Mouse (Mus musculus) heart, adult 9 months (tissue): ENCODE data around the gene 1110051M20Rik.
A peak's percentile ranks its signal among the peaks of the same experiment; 100 is the strongest.

Experiments used
- DNase-seq, 2 experiments: peaks; one replicate each; pipeline ENCODE4 v3.0.0; 2022; ENCODE audit warnings: low spot score in 2 of 2

The 1110051M20Rik gene

DNA sequence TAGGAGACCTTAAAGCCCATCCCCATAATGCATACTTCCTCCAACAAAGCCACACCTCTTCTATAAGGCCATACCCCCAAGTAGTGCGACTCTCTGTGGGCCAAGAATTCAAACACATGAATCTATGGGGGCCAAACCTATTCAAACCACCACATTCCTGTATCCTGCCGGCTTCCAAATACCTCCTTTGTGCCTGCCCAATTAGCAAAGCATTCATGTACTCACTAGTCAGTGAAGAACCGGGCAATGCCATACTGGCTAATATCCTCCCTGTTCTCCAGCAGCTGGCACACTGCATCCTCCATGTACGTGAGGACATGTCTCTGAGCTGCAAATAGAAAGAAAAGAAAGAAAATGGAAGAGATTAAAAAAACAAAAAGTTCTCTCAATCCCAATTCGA, 22.9 kb downstream of the 1110051M20Rik start:
- DNase-seq: no peak

DNA sequence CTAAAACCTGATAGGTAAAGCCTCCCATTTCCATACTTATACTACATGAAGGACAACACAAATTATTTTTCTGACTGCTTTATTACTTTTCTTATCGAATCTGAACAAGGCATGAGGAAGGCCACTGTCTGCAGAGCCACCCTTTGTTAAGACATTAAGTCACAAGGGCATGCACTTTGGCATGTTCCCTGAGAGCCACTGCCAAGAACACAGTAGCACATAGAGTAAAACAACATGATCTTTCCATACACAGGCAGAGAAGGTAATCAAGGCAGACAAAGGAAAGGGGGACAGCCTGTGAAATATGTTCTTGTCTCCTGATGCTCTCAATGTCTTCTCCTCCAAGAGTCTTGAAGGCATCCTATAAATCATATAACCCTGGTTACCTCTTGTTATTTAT, 30.7 kb downstream of the 1110051M20Rik start:
- DNase-seq: peak in 1 of 2 experiments; percentile 11

DNA sequence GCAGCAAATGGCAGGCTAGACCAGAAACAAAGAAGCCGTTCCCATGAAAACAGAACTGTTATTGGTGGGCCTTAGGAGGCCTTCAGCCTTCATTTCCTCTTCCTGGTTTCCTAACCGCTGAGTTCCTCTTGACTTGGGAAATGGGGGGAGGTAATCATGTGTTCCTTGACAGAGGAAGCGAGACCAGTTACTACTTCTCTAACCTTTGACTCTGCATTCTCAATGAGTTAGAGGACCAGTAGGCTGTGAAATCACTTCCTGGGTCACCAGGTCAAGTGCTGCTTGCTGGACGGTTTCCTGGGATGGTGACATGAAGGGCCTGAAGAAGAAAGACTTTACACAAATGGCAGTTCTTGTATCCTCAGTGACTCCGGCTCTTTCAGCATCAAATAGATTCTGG, 32.1 kb downstream of the 1110051M20Rik start:
- DNase-seq: peak; percentile 16 to 44

DNA sequence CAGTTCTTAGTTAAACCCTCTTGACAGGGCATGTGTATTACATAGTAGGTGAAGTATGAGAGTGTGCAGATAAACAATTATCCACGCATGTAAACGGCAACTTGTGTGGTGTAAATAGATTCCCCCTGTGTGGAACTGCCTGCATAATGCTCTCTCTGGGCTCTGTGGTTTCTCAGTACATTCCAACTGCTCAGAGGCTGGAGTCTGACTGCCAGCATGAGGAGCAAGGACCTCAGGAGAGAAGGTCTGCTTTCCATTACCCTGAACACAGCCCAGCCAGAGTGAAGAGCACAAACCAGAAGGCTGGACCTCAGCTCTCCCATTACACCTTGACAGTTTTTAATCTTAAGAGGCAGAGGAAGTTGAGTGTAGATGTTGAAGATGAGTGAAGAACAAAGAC, 33.0 kb downstream of the 1110051M20Rik start:
- no peak for DNase-seq

DNA sequence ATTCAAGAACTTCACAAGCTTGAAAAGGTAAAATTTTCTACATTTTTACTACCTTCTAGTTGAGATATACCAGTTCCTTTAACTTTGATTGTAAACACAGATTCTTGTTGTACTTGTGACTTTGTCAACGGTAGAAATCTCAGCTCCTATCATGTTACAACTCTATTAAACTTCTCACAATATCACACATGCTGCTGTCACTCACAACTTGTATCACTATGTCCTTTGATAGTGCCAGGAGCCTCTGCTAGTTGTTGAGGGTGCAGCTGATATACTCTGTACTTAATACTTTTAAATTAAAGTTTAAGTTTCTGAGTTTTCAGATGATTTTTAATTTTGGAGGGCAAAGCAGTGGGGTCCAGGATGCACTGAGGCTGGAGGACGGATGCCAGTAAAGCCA, 36.5 kb downstream of the 1110051M20Rik start:
- DNase-seq: no peak

DNA sequence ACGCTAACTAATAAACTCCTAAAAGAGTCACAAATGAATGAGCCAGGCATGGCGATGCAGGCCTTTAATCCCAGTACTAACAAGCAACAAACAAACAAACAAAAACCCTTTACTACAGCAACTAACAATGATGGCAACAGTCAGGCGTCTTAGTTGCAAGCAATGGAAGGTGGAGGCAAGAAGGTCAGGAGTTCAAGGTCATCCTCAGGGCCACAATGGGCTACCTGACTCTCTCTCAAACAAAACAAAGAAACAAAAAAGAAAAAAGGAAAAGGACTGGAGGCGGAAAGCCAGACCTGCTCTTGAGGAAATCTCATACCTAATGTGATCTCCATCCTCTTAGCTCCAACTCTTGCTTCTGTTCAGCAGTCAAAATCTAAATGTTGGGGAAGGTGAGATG, 39.4 kb downstream of the 1110051M20Rik start:
- DNase-seq: no peak

DNA sequence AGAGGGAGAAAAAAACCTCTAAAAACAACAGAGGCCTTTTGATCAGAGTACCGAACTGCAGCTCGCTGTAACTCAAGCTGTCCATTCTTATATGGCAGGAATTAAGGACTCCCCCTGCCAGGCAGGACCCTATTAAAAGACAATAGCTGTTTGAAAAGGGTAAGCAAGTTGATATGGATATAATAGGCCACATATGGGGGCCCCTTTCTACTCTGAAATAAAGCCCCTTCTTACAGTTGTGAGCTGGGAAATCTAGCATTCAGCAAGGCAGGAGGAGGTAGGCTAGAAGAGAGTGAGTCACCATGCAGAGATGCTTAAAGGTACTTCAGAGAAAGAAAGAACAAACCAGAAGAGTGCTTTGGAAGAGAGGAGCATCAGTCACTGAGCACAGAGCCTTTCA, 44.8 kb downstream of the 1110051M20Rik start:
- no peak for DNase-seq

DNA sequence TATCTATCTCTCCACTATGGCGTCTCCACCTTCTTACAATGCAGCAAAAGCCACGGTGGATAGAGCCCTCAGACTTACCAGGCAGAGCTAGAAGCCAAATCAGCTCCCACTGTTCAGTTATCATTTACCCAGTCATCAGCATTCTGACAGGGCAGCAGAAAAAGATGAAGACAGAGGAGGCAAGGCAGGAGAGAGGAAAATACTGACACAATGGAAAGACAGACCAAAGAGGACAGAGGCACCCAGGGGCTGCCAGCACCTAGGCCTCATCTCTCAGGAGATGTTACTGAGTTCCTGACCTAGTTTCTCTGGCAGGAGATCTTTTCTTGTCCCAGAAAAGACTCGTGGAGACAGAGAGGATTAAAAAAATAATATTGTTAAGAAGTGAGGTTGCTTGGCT, 45.3 kb downstream of the 1110051M20Rik start:
- DNase-seq: no peak

DNA sequence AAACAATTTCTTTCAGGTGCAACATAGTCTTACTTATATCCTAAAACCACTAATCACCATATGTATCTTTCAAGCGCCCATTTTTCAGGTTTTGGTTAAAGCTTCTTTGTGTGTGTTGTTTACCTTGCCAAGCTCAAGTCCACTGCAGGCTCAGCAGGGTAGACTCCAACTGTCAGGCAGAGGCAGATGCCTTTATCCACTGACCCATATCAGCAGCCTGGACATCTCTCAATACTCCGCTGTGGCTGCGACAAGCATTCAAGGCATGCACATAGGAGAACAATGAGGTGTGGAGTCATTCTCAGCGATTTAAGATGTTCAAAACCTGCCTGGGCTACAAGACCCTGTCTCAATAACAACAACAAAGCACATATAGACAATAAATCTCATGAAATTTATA, 50.4 kb downstream of the 1110051M20Rik start:
- no peak for DNase-seq

DNA sequence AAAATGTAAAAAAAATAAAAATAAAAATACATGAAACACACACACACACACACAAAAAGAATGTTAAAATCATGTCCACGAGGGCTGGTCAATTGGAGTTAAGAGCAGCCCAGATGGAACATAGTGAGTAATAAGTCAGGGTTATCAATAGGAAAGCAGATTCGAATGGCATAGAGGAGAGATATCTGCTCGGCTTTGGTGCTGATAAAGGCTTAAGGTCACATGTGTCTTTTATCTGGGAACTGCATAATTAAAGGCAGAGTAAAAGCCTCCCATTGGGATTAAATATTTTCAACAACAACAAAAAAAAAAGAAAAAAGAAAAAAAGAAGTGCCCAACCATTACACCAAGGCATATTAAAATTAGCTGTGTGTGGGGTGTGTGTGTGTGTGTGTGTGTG, 55.8 kb downstream of the 1110051M20Rik start:
- DNase-seq: no peak

DNA sequence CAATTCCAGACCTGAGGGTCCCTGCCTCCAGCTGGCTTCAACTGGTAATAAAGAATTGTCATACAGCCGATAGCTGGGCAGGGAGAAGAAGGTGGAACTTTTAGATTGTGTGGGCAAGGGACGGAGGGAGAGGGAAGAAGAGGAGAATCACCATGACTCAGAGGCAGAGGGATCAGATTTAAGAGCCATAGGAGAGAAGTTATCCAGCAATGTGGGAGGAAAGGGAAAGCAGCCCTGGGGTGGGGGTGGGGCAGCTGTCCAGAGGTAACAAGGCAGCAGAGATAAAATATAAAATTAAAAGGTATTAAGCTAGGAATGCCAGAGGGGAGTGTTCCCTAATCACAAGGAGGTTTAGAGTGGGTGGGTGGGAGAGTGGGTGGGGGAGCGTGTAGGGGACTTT, 56.2 kb downstream of the 1110051M20Rik start:
- DNase-seq: no peak

DNA sequence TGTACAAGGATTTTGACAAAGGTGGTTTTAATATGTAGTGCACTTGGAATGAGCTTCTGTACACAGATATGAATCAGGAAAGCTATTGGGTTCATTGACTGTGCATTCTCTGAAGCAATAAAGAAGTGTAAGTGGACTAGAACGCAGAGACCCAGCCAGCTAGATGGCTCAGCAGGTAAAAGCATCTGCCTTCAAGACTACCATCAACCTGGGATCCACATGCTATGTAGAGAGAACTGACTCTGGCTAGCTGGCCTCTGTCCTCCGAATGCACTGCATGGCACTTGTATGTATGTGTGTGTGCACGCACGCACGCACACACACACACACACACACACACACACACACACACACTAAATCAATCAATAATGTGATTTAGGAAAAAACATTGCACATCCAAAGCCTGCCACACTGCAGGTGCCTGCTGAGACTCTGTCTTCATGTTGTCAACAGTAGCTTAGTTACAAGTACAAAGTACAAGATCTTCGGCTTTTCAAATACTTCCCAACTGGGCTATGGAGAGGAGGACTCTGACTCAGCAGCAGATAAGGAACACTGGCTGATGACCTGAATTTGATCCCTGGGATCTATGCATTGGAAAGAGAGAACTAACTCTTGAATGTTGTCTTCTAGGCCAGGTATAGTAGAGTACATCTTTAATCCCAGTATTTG, 57.1 kb downstream of the 1110051M20Rik start:
- no peak for DNase-seq

DNA sequence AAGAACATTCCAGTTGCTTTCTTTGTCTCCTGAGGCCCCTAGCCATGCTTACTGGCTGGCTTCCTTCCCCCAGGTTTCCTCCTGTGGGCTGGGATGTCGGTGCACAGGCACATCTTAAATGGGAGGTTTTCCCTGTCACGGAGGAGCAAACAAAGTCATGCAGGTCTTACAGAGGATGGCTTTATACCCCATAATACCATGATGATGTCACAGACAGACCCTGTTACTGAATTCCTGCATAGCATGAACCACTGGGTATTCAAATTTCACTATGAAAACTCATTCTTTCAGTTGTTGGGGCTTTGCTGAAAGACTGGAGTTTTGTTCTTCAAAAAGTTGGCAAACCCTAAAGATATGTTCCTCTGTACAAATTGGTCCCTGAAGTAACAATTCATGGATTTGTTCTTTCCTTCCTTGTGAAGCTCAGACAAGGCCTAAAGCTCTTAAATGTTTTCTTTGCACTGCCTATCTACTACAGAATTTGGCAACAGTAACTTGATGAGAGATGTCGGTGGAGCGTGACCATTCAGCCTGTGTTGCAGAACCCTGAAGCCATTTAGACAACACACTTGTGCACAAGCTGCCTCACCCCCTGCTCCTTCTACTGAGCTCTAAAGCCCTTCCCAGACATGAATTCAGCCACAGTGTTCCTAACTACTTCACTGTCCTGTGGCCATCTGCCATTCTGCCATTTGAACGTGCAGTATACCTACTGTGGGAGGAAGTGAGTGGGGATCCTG, 57.8 kb downstream of the 1110051M20Rik start:
- no peak for DNase-seq

DNA sequence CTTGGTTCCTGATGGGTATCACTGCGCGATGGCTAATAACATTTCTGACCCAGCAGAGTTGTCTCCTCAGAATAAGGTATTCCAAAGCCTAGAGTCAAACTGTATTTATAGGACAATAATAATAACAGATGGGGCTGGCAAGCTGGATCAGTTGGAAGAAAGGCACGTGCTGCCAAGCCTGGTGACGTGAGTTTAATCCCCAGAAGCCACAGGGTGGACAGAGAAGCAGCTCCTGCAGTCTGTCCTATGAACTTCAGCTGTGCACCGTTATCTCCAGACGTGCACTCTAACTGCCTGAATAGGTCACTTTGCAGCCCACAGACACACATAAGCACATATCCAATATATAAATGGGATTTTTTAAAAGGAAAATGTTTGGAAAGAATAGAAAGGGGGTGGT, 61.2 kb downstream of the 1110051M20Rik start:
- no peak for DNase-seq

DNA sequence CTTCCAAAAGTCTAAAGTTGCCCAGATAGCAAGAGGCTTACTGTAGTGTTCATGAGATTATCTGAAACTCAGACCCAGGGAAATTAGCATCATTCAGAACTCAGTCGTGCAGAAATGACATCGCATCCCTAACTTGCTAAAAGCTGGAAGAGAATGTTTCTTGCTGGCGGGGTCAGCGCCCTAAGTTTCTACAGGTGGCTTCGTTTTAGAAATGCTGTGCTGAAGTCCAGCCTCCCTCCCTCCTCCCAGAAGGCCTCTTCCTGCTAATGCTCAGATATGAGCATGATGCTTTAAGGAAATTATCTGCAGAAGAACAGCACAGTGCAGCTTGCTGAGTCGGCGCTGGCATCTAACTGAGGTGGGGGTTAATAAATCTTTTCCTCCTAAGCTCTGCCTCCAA, 67.5 kb downstream of the 1110051M20Rik start:
- no peak for DNase-seq

DNA sequence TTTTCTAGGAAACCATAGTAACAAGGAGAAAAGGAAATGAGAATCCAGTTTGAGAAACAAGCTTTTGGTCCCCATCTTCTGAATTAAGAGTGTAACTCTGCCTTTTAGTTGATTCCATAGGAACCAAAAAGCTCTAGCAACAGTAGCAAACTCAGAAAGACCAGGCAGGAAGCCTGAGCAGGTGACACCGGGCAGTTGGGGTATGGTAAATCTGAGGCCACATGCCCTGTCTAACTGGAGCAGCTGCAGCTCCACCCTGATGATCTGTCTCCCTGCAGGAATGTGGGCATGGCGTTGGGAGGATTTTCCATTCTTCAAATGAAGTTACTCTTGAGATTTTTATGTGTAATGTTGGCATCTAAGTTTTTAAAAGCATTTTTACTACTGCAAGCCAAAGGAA, 74.2 kb downstream of the 1110051M20Rik start:
- DNase-seq: no peak

DNA sequence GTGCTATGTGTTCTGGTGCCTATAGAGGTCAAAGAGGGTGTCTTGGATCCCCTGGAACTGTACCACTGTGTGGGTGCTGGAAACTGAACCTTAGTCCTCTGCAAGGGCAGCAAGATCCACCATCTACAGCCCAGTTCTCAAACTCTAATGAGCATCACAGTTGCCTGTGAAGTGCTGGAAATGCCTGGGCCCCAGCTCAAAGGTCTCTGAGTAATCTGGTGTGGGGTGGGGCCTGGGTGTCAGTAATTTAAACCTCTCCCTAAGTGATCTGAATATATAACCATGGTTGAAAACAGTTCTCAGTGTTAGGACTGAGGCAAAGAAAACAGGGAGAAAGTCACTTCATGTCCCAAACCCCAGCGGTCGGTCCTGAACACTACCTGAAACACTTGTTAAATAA, 81.2 kb downstream of the 1110051M20Rik start:
- no peak for DNase-seq

DNA sequence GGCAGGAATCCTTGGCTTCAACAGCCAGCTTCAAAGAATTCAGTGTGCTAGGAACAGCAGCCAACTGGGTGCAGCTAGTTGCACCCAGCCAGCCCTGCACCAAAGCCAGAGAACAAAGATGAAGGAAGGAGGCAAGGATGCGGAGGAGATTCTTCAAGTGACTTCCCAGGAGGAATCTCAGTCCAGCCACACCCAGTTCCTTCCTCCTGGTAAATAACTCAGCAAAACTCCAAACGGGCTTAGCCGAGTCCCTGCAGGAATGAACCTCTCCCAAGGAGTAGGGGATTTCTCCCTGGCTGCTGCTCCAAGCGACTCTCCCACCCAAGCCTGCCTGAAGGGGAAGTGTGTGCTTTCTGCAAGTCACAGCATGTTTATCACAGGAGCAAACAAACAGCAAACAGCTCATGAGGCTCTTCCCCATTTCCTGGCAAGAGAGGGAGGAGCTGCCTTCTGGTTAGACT, 83.4 kb downstream of the 1110051M20Rik start:
- DNase-seq: peak; percentile 31 to 62

DNA sequence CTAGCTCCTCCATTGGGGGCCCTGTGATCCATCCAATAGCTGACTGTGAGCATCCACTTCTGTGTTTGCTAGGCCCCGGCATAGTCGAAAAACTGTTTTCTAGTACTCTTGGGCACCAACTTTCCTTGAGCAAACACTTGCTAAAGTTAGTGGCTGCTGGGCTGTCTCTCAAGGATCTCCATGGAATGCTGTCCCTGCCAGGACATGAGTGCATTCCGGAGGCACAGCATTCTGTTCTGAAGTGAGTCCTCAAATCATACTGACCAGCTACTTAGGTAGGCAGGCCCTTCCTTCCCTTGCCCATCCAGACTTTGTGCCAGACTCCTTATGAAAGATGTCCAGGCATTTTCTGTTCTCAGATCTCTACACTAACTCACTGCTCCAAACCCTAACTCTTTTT, 88.7 kb downstream of the 1110051M20Rik start:
- DNase-seq: no peak

DNA sequence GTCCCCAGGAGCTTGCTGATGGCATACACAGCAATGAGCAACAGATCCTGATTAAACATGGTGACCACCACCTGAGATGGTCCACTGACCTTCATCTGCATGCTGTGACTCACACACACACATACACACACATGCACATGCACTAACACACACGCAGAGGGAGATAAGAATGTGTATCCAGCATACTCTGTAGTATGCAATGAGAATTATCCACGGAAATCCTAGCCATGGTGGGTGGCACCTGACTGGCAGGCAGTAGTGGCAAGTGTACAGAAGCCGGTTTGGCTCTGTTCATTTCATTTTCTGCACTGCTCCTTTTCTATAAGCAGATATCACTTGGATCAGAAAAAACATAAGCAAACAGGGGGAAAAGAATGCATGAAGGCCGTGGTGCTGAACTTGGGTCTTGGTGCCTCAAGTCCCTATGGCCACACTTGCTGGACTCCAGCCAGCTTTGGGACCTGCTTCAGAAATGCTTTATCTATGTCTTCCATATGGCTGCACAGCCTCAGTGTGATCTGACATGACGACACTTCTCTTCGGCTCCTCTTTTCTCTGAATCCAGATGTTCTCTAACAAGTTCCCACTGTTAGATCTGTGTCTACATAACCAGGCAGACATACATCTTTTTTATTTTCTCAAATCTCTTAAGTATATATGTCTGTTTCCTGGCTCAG, 89.6 kb downstream of the 1110051M20Rik start:
- no peak for DNase-seq

DNA sequence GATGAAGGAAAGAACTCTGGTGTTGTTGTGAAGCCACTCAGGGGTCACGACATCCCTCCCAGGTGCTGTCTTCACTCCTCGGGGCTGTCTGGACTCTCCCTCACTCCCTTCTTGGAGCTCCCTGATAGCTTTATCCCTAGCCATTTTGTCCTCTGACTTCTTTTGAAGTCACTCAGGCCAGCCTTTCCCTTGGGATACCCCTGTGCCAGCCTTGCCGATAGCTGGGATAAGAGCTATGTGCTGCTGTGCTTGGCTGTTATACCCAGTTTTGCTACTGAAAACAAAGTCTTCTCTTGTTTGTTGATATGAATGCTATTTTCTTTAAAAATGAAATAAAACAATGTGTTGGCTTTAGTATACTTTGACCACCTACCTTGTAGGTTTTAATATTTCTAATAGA, 90.7 kb downstream of the 1110051M20Rik start:
- no peak for DNase-seq

DNA sequence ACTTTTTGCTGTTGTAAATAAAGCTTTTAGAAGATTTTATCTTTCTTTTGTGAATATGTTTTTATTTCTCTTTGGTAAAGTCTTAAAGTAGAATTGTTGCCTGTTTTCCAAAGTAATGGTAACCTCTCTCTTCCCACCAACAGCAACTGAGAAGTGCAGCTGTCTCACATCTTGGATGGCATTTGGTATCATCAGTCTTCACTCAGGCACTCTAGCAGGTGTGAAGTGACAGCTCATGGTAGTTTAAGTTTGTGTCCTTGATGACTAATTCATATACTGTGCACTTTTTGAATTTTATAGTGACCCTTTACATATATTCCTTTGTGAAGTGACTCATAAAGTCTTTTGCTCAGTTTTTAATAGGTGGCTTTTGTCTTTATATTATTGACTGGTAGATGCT, 92.7 kb downstream of the 1110051M20Rik start:
- DNase-seq: no peak

DNA sequence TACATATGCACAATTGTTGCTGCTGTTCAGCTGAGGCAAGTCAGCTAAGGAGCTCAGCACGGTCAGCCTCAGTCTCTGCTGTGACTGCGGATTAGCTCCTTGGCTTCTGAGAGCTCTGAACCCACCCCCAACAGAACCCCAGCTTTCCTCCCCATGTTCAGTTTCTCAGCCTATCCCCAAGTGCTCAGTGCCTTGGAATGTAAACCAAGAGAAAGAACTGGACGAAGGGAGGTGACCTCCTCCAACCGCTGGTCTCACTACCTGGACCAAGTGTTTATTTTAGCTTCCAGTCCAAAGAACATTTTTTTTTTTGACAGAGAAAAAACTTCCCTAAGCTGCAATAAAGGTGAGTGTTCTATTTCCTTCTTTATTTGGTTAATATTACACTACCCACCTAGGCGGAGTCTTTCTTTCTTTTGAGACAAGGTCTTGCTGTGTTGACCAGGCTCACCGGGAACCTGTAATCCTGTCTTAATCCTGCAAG, 94.5 kb downstream of the 1110051M20Rik start:
- no peak for DNase-seq
